Mouse (Mus musculus): ENCODE data around the gene Krt87.

DNA sequence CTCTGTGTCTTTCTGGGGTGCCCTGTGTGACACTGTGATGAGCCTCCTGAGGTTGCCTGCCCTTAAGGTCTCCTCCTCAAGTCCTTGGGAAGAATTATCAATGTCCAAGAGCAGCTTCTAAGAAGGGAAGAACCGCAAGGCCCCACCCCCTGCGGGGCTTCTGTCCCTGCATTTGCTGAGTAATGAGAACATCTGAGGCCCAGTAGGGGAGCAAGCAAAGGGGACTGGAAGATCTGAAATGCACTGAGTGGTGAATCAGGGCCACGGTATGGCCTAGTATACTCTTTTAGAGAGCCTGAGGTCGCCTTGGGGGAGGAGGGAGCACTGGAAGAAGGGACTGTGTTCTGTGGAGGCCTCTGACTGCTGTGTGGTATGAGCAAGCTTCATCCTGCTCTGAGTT, 43.5 kb upstream of the Krt87 start:
- TF ChIP-seq EP300 (IDR thresholded peaks at IDR 0.05; ENCODE audit: low read depth) (no peak), CTCF (IDR thresholded peaks at IDR 0.05; ENCODE audit: low read depth) (no peak)
